Mouse (Mus musculus) right cerebral cortex, postnatal 10 days (tissue): Measurements from ENCODE around the gene Cfh.
"Not testable (repeated sequence)": the region's sequence is repeated elsewhere in the genome, so short reads cannot be mapped to it uniquely, and the experiment has no call there.

Experiments
- DNase-seq, 2 experiments: peaks; one replicate each; pipeline ENCODE4 v3.0.0; 2021; ENCODE audit warnings: low spot score in 2 of 2

The Cfh gene

GRCm38 (mm10) chr1:140183664-140184063, at the start of gene Cfh:
TSS of gene Cfh (minus strand) at chr1:140183764.
- not testable (repeated sequence) for DNase-seq

GRCm38 (mm10) chr1:140226673-140227072, 43.1 kb upstream of the Cfh start:
- DNase-seq: no peak

GRCm38 (mm10) chr1:140225221-140225620, 41.7 kb upstream of the Cfh start:
- no peak for DNase-seq

DNA sequence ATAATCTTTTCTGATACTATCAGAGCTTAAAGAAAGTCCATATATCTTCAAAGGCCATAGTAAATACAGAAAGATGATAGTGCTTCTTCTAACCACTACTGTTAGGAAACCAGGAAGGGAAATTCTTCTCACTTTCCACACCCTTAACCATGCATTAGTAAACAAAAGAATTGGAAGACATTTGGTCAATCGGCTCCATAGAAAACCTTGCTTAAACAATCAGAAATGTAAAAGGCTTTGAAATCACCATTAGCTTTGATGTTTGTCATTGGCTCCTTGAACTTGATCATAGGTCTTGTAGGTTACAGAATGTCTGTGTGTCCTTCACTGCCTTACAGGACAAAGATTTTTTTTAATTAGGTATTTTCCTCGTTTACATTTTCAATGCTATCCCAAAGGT, 21.8 kb upstream of the Cfh start:
- no peak for DNase-seq

DNA sequence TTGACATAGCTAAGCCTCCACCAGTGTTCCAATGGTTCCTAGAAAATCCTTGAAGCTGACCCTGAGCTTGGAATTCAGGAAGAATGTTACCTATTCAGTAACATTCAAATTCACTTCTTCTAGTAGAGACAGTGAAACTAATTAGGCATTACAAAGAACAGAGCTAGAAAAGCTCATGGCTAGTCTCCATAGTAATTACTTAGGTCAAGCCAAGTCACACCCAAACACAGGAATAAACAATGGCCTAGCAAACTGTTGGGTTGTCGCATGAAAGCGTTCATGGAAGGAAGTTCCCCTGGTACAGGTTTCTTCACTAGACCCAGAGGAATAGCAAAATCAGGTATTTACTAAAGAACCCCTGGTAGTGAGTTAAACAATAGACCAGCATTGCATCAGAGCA, 4.9 kb upstream of the Cfh start:
- not testable (repeated sequence) for DNase-seq

- peak in 1 of 2 experiments; percentile 32 for DNase-seq
These were observed 356 bp downstream of the Cfh start for GRCm38 (mm10) chr1:140183208-140183607.

DNA sequence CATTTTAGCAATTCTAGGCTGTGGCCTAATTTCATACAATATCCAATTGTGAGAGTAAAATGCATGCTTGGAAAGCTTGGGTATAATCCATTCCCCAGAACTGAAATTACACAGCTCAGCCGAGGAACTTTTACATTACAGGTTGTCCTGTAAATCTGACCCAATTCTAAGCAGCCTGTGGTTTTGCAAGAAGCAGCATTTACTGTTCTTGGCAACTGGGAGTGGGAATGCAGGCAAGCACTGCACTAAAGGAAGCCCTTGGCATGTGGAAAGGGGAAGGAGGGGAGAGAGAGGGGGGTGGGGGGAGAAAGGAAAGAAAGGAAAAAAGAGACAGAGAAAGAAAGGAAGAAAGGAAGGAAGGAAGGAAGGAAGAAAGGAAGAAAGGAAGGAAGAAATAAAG, 3.4 kb downstream of the Cfh start:
- no peak for DNase-seq

DNA sequence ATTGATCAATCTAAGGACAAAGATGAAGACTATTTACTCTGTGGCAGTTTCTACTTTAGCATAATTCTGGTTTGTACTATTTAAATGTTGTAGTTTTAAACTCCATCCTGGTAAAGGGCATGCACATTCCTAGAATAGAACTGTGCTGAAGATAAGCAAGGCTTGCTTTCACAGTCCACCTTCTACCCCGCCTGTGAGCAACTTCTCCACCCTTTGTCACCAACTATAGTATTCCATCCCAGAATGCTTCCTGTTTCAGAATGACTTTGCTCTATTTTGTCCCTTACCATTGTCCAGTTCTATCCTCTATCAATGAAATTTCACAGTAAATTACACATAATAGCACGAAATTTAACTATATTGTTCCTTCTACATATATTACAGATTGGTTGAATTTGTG, 8.1 kb downstream of the Cfh start:
- no peak for DNase-seq

- DNase-seq: no peak
These were observed 11.9 kb downstream of the Cfh start for GRCm38 (mm10) chr1:140171581-140172154.

- no peak for DNase-seq
These were observed 24.6 kb downstream of the Cfh start for GRCm38 (mm10) chr1:140158970-140159369.

- no peak for DNase-seq
These were observed 114.1 kb downstream of the Cfh start for GRCm38 (mm10) chr1:140069471-140069870.
